Comparison of ENCODE assay signal across 31 mouse cellular contexts in genomic region chr1:120189206-120189605, GRCm38 (mm10).
DNase-seq lines count a peak whose midpoint lies in the region; ATAC-seq and TF ChIP-seq lines count a peak whose summit lies in the region.
"Had no signal": no experiment of that assay in that cellular context is flagged by ENCODE, and none has a peak within 500 bp of the region (broad histone marks: within the 10 kb centered on the region; RNA-seq: fewer than 3 reads in every experiment).

No protein-coding gene starts in this region.

- H3K9ac ChIP-seq in hindbrain, postnatal 0 days (replicated peaks; ENCODE audit: low read length), result no peak overlapping the region
- no peak overlapping the region for H3K9ac ChIP-seq in hindbrain, embryonic 14.5 days
- no peak overlapping the region for H3K9ac ChIP-seq in intestine, embryonic 15.5 days
- H3K9ac ChIP-seq: embryonic facial prominence, embryonic 15.5 days; hindbrain, embryonic 13.5 days; liver, embryonic 12.5 days; liver, postnatal 0 days; midbrain, embryonic 15.5 days had no signal

- no peak overlapping the region for H3K4me2 ChIP-seq in hindbrain, postnatal 0 days (ENCODE audit: low read depth, low read length)
- H3K4me2 ChIP-seq in hindbrain, embryonic 14.5 days (replicated peaks), result no peak overlapping the region
- no peak overlapping the region for H3K4me2 ChIP-seq in intestine, embryonic 15.5 days (replicated peaks)
- H3K4me2 ChIP-seq: embryonic facial prominence, embryonic 15.5 days; heart, embryonic 11.5 days; hindbrain, embryonic 13.5 days; liver, embryonic 12.5 days; midbrain, embryonic 15.5 days had no signal

- no peaks in the 10 kb centered on the region for H3K36me3 ChIP-seq in hindbrain, postnatal 0 days (ENCODE audit: insufficient read depth, low read length)
- no peaks in the 10 kb centered on the region for H3K36me3 ChIP-seq in hindbrain, embryonic 14.5 days (replicated peaks; ENCODE audit: control insufficient read depth, insufficient read depth)
- no peaks in the 10 kb centered on the region for H3K36me3 ChIP-seq in intestine, embryonic 15.5 days
- H3K36me3 ChIP-seq: embryonic facial prominence, embryonic 10.5 days; embryonic facial prominence, embryonic 15.5 days; hindbrain, embryonic 13.5 days; liver, embryonic 12.5 days; midbrain, embryonic 15.5 days had no signal

- no peaks in the 10 kb centered on the region for H3K27me3 ChIP-seq in hindbrain, postnatal 0 days (ENCODE audit: insufficient read depth, low read length)
- H3K27me3 ChIP-seq in hindbrain, embryonic 14.5 days (ENCODE audit: control insufficient read depth, insufficient read depth, low read length), result no peaks in the 10 kb centered on the region
- H3K27me3 ChIP-seq in intestine, embryonic 15.5 days (replicated peaks), result no peaks in the 10 kb centered on the region
- H3K27me3 ChIP-seq: CH12.LX; embryonic facial prominence, embryonic 15.5 days; hindbrain, embryonic 13.5 days; liver, embryonic 12.5 days; midbrain, embryonic 15.5 days had no signal

- no peak overlapping the region for H3K4me3 ChIP-seq in hindbrain, postnatal 0 days (ENCODE audit: low read length)
- H3K4me3 ChIP-seq in hindbrain, embryonic 14.5 days (replicated peaks; ENCODE audit: low read length), result no peak overlapping the region
- H3K4me3 ChIP-seq in intestine, embryonic 15.5 days (replicated peaks), result no peak overlapping the region
- H3K4me3 ChIP-seq: embryonic facial prominence, embryonic 10.5 days; embryonic facial prominence, embryonic 15.5 days; gastrocnemius, adult 2 months; hindbrain, embryonic 13.5 days; liver, embryonic 12.5 days; megakaryocyte, embryonic 14.5 days; midbrain, embryonic 15.5 days had no signal

- no peak overlapping the region for H3K27ac ChIP-seq in hindbrain, postnatal 0 days
- H3K27ac ChIP-seq in hindbrain, embryonic 14.5 days, result no peak overlapping the region
- H3K27ac ChIP-seq in intestine, embryonic 15.5 days, result no peak overlapping the region
- H3K27ac ChIP-seq: embryonic facial prominence, embryonic 10.5 days; embryonic facial prominence, embryonic 15.5 days; gastrocnemius, adult 2 months; hindbrain, embryonic 13.5 days; liver, embryonic 12.5 days; midbrain, embryonic 15.5 days had no signal

- 76% methylated on average over 6 of the region's 6 CpGs for WGBS in hindbrain, postnatal 0 days
- WGBS in hindbrain, embryonic 14.5 days, result 76% methylated on average over 6 of the region's 6 CpGs
- WGBS in intestine, embryonic 15.5 days, result 84% methylated on average over 6 of the region's 6 CpGs

- ATAC-seq in hindbrain, postnatal 0 days, result peak; percentile 47; the same call in 1 of the 2 replicates
- ATAC-seq in hindbrain, embryonic 14.5 days (ENCODE audit: low FRiP score), result no peak
- ATAC-seq in intestine, embryonic 15.5 days, result no peak
- ATAC-seq: forebrain, embryonic 14.5 days; liver, embryonic 12.5 days; liver, postnatal 0 days; midbrain, embryonic 15.5 days had no signal

- H3K9me3 ChIP-seq in hindbrain, postnatal 0 days (ENCODE audit: low read length), result no peaks in the 10 kb centered on the region
- no peaks in the 10 kb centered on the region for H3K9me3 ChIP-seq in hindbrain, embryonic 14.5 days (ENCODE audit: control insufficient read depth, low read length)
- H3K9me3 ChIP-seq in intestine, embryonic 15.5 days, result no peaks in the 10 kb centered on the region
- H3K9me3 ChIP-seq: embryonic facial prominence, embryonic 10.5 days; embryonic facial prominence, embryonic 15.5 days; hindbrain, embryonic 13.5 days; liver, embryonic 12.5 days had no signal

- no peak for TF ChIP-seq CTCF in hindbrain, postnatal 0 days (IDR thresholded peaks at IDR 0.05; ENCODE audit: low read depth)

- peak; percentile 7 for DNase-seq in cerebellum, adult 9-10 months
- no peak for DNase-seq in cerebellum, adult 18-20 months
- peak; percentile 38 for DNase-seq in hindbrain, postnatal 0 days (ENCODE audit: low spot score)
- no peak for DNase-seq in hindbrain, embryonic 14.5 days (ENCODE audit: low spot score)
- DNase-seq in left cerebral cortex, postnatal 14 days (ENCODE audit: low spot score in 2 of 2), result peak; percentile 16 to 43
- DNase-seq in left cerebral cortex, adult 18-20 months (ENCODE audit: low spot score in 2 of 2), result no peak
- peak; percentile 12 for DNase-seq in brain, adult 2 months (ENCODE audit: low read depth, low spot score)
- DNase-seq: adrenal gland, adult 8-10 months; cerebellum, adult 11 months; cerebellum, postnatal 25 days; gastrocnemius, adult 2 months; gastrocnemius, postnatal 36 days; heart, adult 18-20 months; heart, postnatal 36 days; kidney, adult 2 months; kidney, postnatal 36 days; liver, postnatal 0 days; lung, postnatal 4 days; right cerebral cortex, adult 18-20 months; thymus, adult 2 months; thymus, postnatal 36 days had no signal

- peaks cover 4% of the 10 kb centered on the region; the same call in 1 of the 2 replicates for H3K4me1 ChIP-seq in hindbrain, postnatal 0 days (ENCODE audit: insufficient read depth, low read length)
- H3K4me1 ChIP-seq in hindbrain, embryonic 14.5 days (replicated peaks; ENCODE audit: control insufficient read depth, insufficient read depth, low read length), result no peaks in the 10 kb centered on the region
- H3K4me1 ChIP-seq in intestine, embryonic 15.5 days (replicated peaks), result no peaks in the 10 kb centered on the region
- H3K4me1 ChIP-seq: embryonic facial prominence, embryonic 10.5 days; embryonic facial prominence, embryonic 15.5 days; liver, embryonic 12.5 days; megakaryocyte, embryonic 14.5 days had no signal

- intact Hi-C loops in left cerebral cortex, postnatal 14 days (cut with DNase I), result no loop called here

Comparison
In these comparisons a context has a peak if more than half of its experiments do, and no peak if none do; other contexts are left out.
1. DNase-seq: peak in cerebellum, adult 9-10 months (single experiment), hindbrain, postnatal 0 days (single experiment), left cerebral cortex, postnatal 14 days (2 of 2) and brain, adult 2 months (single experiment); none in cerebellum, adult 18-20 months (0 of 2), hindbrain, embryonic 14.5 days (single experiment) and left cerebral cortex, adult 18-20 months (0 of 2).